Mouse (Mus musculus): ENCODE measurements around the gene D930048N14Rik.

GRCm38 (mm10) chr11:51637971-51638414, 12.8 kb upstream of the D930048N14Rik start:
- TF ChIP-seq CTCF (conservative IDR thresholded peaks at IDR 0.05; ENCODE audit: low read length) (no peak), POU5F1 (IDR thresholded peaks at IDR 0.05; ENCODE audit: borderline replicate concordance, low read length) (no peak), NANOG (IDR thresholded peaks at IDR 0.05; ENCODE audit: borderline replicate concordance, low read length) (no peak; the same call in 1 of the 2 replicates)
